Mouse (Mus musculus): Measurements from ENCODE around the gene Itgb4.
A peak's percentile ranks its signal among the peaks of the same experiment; 100 is the strongest.

Itgb4 gene

GRCm38 (mm10) chr11:116029086-116029865 lies 54.8 kb downstream of the Itgb4 start:
- DNase-seq: no peak

GRCm38 (mm10) chr11:116030088-116030897 lies 55.8 kb downstream of the Itgb4 start, which contains the start of gene Unk:
TSS of gene Unk (plus strand) at chr11:116030322.
- peak; percentile 94 to 98 for DNase-seq

DNA sequence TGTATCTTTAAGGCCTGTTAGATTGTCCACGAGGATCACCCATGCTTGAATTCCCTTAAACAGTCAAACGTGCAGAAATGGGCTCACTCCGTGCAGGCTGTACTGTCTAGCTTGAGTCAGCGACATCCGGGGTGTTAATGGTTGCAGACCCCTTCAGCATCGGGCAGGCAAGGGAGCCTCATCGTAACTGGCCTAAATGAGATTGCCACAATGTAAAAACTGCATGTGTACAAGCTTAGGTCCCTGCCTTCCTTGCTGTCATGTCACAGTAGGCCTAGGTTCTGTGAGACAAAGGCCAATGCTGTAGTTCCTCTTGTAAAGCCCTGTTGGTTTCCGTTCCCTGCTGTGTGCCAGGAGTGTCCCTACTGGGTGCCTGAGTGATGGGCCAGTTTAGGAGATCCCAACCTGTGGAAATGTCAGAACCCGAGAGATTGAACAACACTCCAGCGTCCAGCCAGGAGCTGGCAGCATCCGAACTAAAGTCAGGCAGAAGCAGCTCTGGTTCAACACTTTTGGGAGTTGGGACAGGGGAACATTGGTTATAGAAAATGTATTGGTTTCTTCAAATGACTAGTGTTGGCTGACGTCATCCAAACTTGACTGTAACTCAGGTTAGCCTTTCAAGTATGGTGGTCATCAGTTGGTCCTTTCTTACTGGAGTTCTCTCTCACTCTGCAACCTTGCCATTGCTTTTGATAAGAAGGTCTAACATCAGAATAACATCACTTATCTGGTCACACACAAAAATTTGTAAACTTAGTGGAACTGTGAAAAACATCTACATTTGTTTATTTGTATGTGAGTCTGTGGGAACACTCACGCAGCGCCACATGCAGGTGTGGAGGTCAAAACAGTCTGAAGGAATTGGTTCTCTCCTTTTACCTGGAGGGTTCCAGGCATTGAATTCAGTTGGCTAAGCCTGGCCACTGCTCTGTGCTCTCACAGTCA lies 56.7 kb downstream of the Itgb4 start:
- DNase-seq: peak in 1 of 2 experiments; percentile 41

- DNase-seq: no peak
Measured at GRCm38 (mm10) chr11:116034584-116034983, 60.1 kb downstream of the Itgb4 start.

GRCm38 (mm10) chr11:116036671-116037070 lies 62.2 kb downstream of the Itgb4 start:
- no peak for DNase-seq

DNA sequence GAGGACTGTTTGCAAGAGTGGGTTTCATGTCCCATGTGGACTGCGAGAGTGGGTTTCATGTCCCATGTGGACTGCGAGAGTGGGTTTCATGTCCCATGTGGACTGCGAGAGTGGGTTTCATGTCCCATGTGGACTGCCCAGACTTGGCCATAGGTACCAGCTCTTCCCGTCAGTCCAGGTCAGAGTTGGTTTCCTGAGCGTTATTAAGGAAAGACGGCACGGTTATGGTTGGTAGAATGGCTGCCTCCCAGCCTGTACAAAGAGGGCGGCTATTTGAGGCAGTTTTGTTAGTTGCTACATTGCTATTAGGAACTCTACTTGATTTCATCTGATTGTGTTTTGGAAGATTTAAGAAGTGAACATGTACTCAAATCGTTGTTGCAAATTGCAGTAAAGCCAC lies 63.3 kb downstream of the Itgb4 start:
- no peak for DNase-seq

GRCm38 (mm10) chr11:116040593-116040992 lies 66.1 kb downstream of the Itgb4 start:
- DNase-seq: no peak

- DNase-seq: no peak
Measured at GRCm38 (mm10) chr11:116041833-116042232, 67.3 kb downstream of the Itgb4 start.

- no peak for DNase-seq
Measured at GRCm38 (mm10) chr11:116042372-116043138, 68.0 kb downstream of the Itgb4 start.

DNA sequence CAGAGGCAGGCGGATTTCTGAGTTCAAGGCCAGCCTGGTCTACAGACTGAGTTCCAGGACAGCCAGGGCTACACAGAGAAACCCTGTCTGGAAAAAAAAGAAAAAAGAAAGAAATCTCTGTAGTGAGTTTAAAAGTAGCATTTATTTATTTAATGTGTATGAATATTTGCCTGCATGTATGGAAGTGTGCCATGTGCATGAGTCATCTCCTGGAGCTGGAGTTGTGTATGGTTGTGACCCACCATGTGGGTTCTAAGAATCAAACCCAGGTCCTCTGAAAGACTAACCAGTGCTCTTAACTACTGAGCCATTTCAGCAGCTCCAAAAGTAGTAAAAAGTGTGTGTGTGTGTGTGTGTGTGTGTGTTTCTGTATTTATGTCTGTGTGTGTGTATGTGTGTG lies 68.8 kb downstream of the Itgb4 start:
- no peak for DNase-seq

- DNase-seq: no peak
Measured at GRCm38 (mm10) chr11:116045173-116045572, 70.7 kb downstream of the Itgb4 start.

GRCm38 (mm10) chr11:116049610-116050009 lies 75.1 kb downstream of the Itgb4 start:
- DNase-seq: no peak

DNA sequence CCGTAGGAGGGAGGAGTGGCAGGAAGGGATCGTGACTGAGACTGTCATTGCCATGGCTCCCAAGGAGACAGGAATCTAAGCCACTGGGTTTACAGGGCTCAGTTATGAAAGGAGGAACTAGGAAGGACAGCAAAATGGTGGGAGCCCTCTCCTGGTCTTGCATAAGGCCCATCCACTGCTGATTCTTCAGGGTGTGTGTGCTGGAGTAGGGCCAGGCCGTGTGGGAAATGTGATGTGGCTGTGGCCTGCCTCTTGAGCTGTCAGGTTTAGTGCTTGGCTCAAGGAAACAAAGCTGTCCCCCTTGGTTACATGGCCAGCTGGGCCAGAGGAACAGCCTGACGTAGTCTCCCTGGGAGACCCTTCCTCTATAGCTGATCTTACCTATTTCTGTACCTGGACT lies 75.7 kb downstream of the Itgb4 start:
- DNase-seq: no peak

DNA sequence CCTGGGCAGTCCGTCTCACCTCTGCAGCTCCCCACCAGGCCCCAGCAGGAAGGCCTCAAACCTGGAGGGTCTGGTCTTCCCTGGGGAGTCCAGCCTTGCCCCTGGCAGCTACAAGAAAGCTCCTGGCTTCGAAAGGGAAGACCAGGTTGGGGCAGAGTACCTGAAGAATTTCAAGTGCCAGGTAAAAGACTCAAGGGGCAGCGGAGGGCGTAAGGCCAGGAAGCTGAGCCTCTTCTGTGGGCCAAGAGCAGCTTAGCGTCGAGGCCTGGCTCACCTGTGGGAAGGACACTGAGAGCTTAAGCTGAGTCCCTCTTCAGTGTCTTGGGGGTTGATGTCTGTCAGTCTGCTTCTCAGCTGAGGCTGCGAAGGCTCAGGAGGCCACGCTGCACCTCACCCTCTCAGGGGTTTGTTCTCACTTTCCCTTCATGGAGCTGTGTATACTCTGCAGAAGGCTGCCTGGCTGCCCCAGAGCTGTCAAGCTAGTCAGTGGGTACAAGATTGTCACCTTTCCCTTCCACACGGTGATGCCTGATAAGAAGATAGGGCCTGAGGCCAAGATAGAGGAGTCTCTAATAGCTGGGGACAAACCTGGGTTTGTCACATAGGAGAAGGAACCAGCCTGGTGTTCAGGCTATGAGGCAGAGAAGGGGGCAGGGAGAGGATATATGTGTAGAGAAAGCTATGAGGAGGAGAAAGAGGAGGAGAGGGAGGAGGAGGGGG lies 79.2 kb downstream of the Itgb4 start:
- no peak for DNase-seq

- no peak for DNase-seq
Measured at GRCm38 (mm10) chr11:116055873-116056272, 81.4 kb downstream of the Itgb4 start.

DNA sequence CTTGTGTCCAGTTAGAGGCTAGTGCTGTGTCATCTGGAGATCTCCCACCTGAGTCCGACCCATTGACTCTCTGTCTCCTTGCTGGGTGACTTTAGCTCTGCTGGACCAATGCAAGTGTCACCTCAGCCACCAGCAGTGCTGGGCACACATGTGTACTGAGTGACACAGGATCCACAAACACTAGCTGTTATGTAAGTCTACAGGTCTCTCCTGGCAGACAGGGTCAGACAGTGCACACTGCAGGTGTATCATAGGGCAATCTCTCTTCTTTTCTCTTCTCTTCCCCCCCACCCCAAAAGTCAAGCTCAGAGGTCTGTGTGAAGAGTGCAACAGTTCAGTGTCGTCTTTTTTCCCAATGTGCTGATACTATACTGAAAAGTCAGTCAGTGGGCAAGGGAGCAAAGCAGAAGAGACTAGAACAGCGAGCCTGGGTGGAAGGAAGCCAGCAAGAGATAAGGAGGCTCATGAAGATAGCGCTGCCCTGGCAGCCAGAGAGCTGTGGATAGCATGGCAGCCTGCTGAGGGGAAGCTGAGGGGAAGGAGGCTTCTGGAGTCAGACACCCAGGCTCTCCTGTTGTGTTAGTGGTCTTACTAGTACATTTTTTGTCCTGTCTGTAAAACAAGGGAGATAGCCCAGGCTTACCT lies 82.8 kb downstream of the Itgb4 start:
- no peak for DNase-seq

Data from thymus, adult 18-20 months (tissue).